Mouse (Mus musculus): ENCODE results near the gene Was.
A peak's percentile ranks its signal among the peaks of the same experiment; 100 is the strongest.

- TF ChIP-seq SIN3A (IDR thresholded peaks at IDR 0.05; ENCODE audit: low read length) (peak; percentile 46; the same call in 1 of the 2 replicates), POLR2A (IDR thresholded peaks at IDR 0.05; ENCODE audit: control insufficient read depth in 1 of 2, insufficient read depth in 1 of 2, low read depth in 1 of 2, low read length in 2 of 2, poor library complexity in 1 of 2) (no peak), USF1 (IDR thresholded peaks at IDR 0.05; ENCODE audit: low read depth, low read length) (no peak), EP300 (IDR thresholded peaks at IDR 0.05; ENCODE audit: low read depth in 1 of 2, low read length in 2 of 2) (peak in 1 of 2 experiments; percentile 29; a peak in 1 of 4 replicates), NRF1 (IDR thresholded peaks at IDR 0.05; ENCODE audit: insufficient read depth, low read depth, low read length, poor library complexity, severe bottlenecking) (no peak), POLR2AphosphoS2 (IDR thresholded peaks at IDR 0.05; ENCODE audit: low read length) (no peak), CTCF (IDR thresholded peaks at IDR 0.05 in 2 of 3, conservative IDR thresholded peaks at IDR 0.05 in 1 of 3; ENCODE audit: control insufficient read depth in 1 of 3, insufficient read depth in 1 of 3, low read depth in 2 of 3, low read length in 3 of 3, poor library complexity in 1 of 3, severe bottlenecking in 1 of 3) (no peak), ZNF384 (IDR thresholded peaks at IDR 0.05; ENCODE audit: low read depth, low read length) (no peak), MAX (IDR thresholded peaks at IDR 0.05; ENCODE audit: low read length) (no peak), NELFE (IDR thresholded peaks at IDR 0.05; ENCODE audit: low read depth, low read length) (no peak)
Measured at GRCm38 (mm10) chrX:8095546-8095945, 5.2 kb upstream of the Was start.
